Mouse (Mus musculus): ENCODE results near the gene Otub1.

DNA sequence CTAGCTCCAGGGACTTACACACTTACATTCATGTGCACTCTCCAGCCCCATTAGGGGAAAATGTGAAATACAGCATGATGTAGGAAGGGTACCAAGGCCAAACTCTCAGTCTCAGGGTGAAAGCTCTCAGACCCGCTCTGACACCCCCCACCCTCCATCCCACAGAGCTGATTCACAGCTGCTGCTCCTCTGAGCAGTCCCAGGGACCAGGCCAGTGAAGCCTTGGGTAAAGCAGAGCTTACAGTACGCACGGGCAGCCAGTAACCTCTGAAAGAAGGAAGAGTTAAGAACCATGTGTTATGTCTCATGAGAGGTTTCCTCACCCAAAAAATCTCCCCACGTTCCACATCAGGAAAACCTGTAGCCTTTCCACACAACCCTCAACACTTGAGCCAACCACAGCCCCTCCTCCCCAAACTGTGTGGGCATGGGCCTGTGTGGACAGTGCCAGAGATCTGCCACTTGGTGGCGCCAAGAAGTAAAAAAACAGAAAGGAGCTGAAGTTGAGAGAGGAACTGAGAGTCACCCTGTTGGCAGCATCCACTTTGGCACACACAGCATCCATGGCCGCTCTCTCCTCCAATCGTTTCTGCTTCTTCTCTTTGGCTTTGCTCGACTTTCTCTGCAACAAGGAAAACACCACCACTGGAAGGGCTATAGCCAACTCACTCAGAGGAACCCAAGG, 28.6 kb upstream of the Otub1 start:
- TF ChIP-seq CTCF (IDR thresholded peaks at IDR 0.05; ENCODE audit: low read depth), result peak; percentile 77
- TF ChIP-seq EP300 (IDR thresholded peaks at IDR 0.05; ENCODE audit: low read depth), result no peak
